9 mouse cellular contexts compared by ENCODE assay signal in the genomic region with DNA sequence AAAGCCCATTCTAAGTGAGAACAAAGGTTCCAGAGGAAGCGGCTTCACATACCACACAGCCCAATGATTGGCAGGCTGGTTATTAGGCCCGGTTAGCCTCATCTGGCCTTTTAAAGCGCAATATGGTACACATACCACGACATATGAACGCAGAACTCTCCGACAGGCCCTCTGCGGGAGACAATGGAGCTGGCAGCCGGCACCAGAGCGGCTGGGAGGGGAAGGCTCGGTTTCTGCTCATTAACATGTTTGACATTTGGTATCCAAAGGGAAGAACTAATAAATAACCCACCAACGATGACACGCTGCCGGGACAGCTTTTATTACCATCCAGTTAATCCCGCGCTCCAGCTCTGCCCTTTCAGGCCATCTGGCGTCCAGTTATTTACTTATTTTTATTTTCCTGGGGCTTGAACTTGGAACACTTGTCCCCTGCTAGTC.
DNase-seq lines count a peak whose midpoint lies in the region; ATAC-seq lines count a peak whose summit lies in the region.
"Had no signal": no experiment of that assay in that cellular context is flagged by ENCODE, and none has a peak within 500 bp of the region (broad histone marks: within the 10 kb centered on the region; RNA-seq: fewer than 3 reads in every experiment).

No protein-coding gene starts in this region.

- peak overlapping the region; percentile 72 for H3K27ac ChIP-seq in embryonic facial prominence, embryonic 10.5 days (replicated peaks)
- peak overlapping the region; percentile 52 for H3K27ac ChIP-seq in midbrain, embryonic 13.5 days

- H3K9ac ChIP-seq in midbrain, embryonic 13.5 days (replicated peaks), result no peak overlapping the region

- H3K4me1 ChIP-seq in embryonic facial prominence, embryonic 10.5 days, result peaks cover 15% of the 10 kb centered on the region
- H3K4me1 ChIP-seq in midbrain, embryonic 13.5 days (replicated peaks), result peaks cover 14% of the 10 kb centered on the region

- 62% methylated on average over 16 of the region's 16 CpGs for WGBS in embryonic facial prominence, embryonic 10.5 days
- 10% methylated on average over 16 of the region's 16 CpGs for WGBS in midbrain, embryonic 13.5 days

- no peak overlapping the region for H3K4me3 ChIP-seq in embryonic facial prominence, embryonic 10.5 days
- no peak overlapping the region for H3K4me3 ChIP-seq in midbrain, embryonic 13.5 days (replicated peaks)
- H3K4me3 ChIP-seq: erythroblast, embryonic 14.5 days had no signal

- H3K36me3 ChIP-seq in embryonic facial prominence, embryonic 10.5 days (replicated peaks), result no peaks in the 10 kb centered on the region
- H3K36me3 ChIP-seq in midbrain, embryonic 13.5 days, result no peaks in the 10 kb centered on the region

- peak; percentile 91 for ATAC-seq in midbrain, embryonic 13.5 days

- DNase-seq in cerebellum, adult 11 months, result peak; percentile 4
- no peak for DNase-seq in cerebellum, adult 8-10 months
- DNase-seq in embryonic facial prominence, embryonic 10.5 days (ENCODE audit: low spot score), result peak; percentile 47
- peak; percentile 18 for DNase-seq in kidney, adult 11 months
- DNase-seq in liver, result no peak
- DNase-seq in gastrocnemius, postnatal 25 days, result no peak
- DNase-seq in urinary bladder, postnatal 4 days (ENCODE audit: low spot score in 2 of 2), result no peak

- H3K4me2 ChIP-seq in midbrain, embryonic 13.5 days (replicated peaks), result no peak overlapping the region

- 0 out of 2 replicates have a peak, but pooled peaks cover 3% of the 10 kb centered on the region for H3K9me3 ChIP-seq in embryonic facial prominence, embryonic 10.5 days
- H3K9me3 ChIP-seq in midbrain, embryonic 13.5 days, result no peaks in the 10 kb centered on the region

- no peaks in the 10 kb centered on the region for H3K27me3 ChIP-seq in embryonic facial prominence, embryonic 10.5 days (replicated peaks; ENCODE audit: low read depth, poor library complexity, severe bottlenecking)
- no peaks in the 10 kb centered on the region for H3K27me3 ChIP-seq in midbrain, embryonic 13.5 days

Comparison
In these comparisons a context has a peak if more than half of its experiments do, and no peak if none do; other contexts are left out.
1. DNase-seq: peak in cerebellum, adult 11 months (single experiment), embryonic facial prominence, embryonic 10.5 days (single experiment) and kidney, adult 11 months (single experiment); none in cerebellum, adult 8-10 months (single experiment), liver (single experiment), gastrocnemius, postnatal 25 days (single experiment) and urinary bladder, postnatal 4 days (0 of 2).